Mouse (Mus musculus) left cerebral cortex, adult 2 months (tissue): ENCODE measurements around the gene Fcrl6. TPM values are rescaled to one million over a fixed set of nuclear protein-coding genes. Genes with fewer than 3 reads are reported as not detected.

Experiments
- DNase-seq, 2 experiments: peaks; one replicate each; pipeline ENCODE4 v3.0.0; 2021 to 2022; ENCODE audit warnings: low spot score in 2 of 2, mixed read lengths in 1 of 2; ENCODE audit errors: extremely low spot score in 1 of 2
- H3K27ac ChIP-seq: fragments of 200-600 bp; 2 replicates; pipeline ENCODE4 v1.8.1; 2022
- H3K4me3 ChIP-seq: fragments of 200-600 bp; 2 replicates; pipeline ENCODE4 v1.8.1; 2022
- CTCF ChIP-seq: fragments of 200-600 bp; IDR thresholded peaks from 2 replicates; pipeline ENCODE4 v1.8.1; 2022; ENCODE audit warnings: antibody characterized with exemption, mild to moderate bottlenecking, moderate library complexity
- intact Hi-C: fragments of 180-260 bp; cut with DNase I; formaldehyde crosslinking; loops from one replicate; pipeline ENCODE4 v1.15.1; 2025
- total RNA-seq, 2 experiments: library from RNA; stranded (reverse); gene quantifications; 2 replicates each; pipeline ENCODE4 v1.2.3; 2021

Fcrl6 gene
- total RNA-seq, 2 experiments from 2014 or later = not detected

GRCm38 (mm10) chr1:172611304-172611703 is 9.0 kb upstream of the Fcrl6 start:
- no peak for DNase-seq
- Histone ChIP-seq H3K4me3 (no peak overlapping the region), H3K27ac (no peak overlapping the region)
- no peak for TF ChIP-seq CTCF
- intact Hi-C loops = no loop called here

GRCm38 (mm10) chr1:172594495-172594894 is 7.9 kb downstream of the Fcrl6 start:
- intact Hi-C loops = no loop called here
- no peak for DNase-seq
- peak; percentile 68 for TF ChIP-seq CTCF
- Histone ChIP-seq H3K27ac (no peak overlapping the region), H3K4me3 (no peak overlapping the region)

- TF ChIP-seq CTCF = no peak
- intact Hi-C loops = no loop called here
- no peak overlapping the region for H3K4me3 ChIP-seq
- no peak overlapping the region for H3K27ac ChIP-seq
- DNase-seq = no peak
Measured at GRCm38 (mm10) chr1:172593956-172594355, 8.4 kb downstream of the Fcrl6 start.

- H3K4me3 ChIP-seq = no peak overlapping the region
- no peak for DNase-seq
- no peak for TF ChIP-seq CTCF
- no peak overlapping the region for H3K27ac ChIP-seq
- intact Hi-C loops = no loop called here
Measured at GRCm38 (mm10) chr1:172593321-172593720, 9.0 kb downstream of the Fcrl6 start.

GRCm38 (mm10) chr1:172590385-172590784 is 12.0 kb downstream of the Fcrl6 start, which contains the start of gene Slamf8:
Gene Slamf8 (minus strand): TSS chr1:172590568.
- Histone ChIP-seq H3K27ac (no peak within 1 kb of the TSS), H3K4me3 (no peak within 1 kb of the TSS)
- DNase-seq = no peak
- no peak for TF ChIP-seq CTCF
- intact Hi-C loops = no loop called here

- no peak overlapping the region for H3K27ac ChIP-seq
- no peak overlapping the region for H3K4me3 ChIP-seq
- no peak for DNase-seq
- TF ChIP-seq CTCF = no peak
- intact Hi-C loops = no loop called here
Measured at GRCm38 (mm10) chr1:172585612-172586567, 16.5 kb downstream of the Fcrl6 start.

- Histone ChIP-seq H3K4me3 (no peak overlapping the region), H3K27ac (no peak overlapping the region)
- DNase-seq = no peak
- intact Hi-C loops = no loop called here
- no peak for TF ChIP-seq CTCF
Measured at GRCm38 (mm10) chr1:172585026-172585425, 17.3 kb downstream of the Fcrl6 start.

- intact Hi-C loops = no loop called here
- H3K4me3 ChIP-seq = no peak overlapping the region
- no peak overlapping the region for H3K27ac ChIP-seq
- DNase-seq = no peak
- no peak for TF ChIP-seq CTCF
Measured at GRCm38 (mm10) chr1:172584271-172584670, 18.1 kb downstream of the Fcrl6 start.

- H3K4me3 ChIP-seq = no peak overlapping the region
- intact Hi-C loops = no loop called here
Measured at GRCm38 (mm10) chr1:172582436-172582835, 19.9 kb downstream of the Fcrl6 start.

GRCm38 (mm10) chr1:172580116-172580515 is 22.2 kb downstream of the Fcrl6 start:
- DNase-seq = no peak
- no peak overlapping the region for H3K4me3 ChIP-seq
- TF ChIP-seq CTCF = no peak
- H3K27ac ChIP-seq = no peak overlapping the region
- intact Hi-C loops = no loop called here

More at GRCm38 (mm10) chr1:172582436-172582835, 19.9 kb downstream of the Fcrl6 start:
- no peak for DNase-seq
- H3K27ac ChIP-seq = no peak overlapping the region
- TF ChIP-seq CTCF = no peak

GRCm38 (mm10) chr1:172567758-172568157 is 34.6 kb downstream of the Fcrl6 start:
- H3K27ac ChIP-seq = no peak overlapping the region
- TF ChIP-seq CTCF = no peak
- intact Hi-C loops = no loop called here
- no peak overlapping the region for H3K4me3 ChIP-seq
- no peak for DNase-seq

GRCm38 (mm10) chr1:172566131-172566530 is 36.2 kb downstream of the Fcrl6 start:
- DNase-seq = no peak
- no peak overlapping the region for H3K4me3 ChIP-seq
- intact Hi-C loops = no loop called here
- no peak for TF ChIP-seq CTCF
- no peak overlapping the region for H3K27ac ChIP-seq

- no peak for DNase-seq
- TF ChIP-seq CTCF = no peak
- intact Hi-C loops = loop anchor here (2.0 kb wide), 1 partner anchor 35 kb away; no protein-coding TSS in a partner anchor
- peak overlapping the region; percentile 76 for H3K27ac ChIP-seq
- peak overlapping the region; percentile 64 for H3K4me3 ChIP-seq
Measured at GRCm38 (mm10) chr1:172563465-172563828, 38.9 kb downstream of the Fcrl6 start.
